Mouse (Mus musculus) thymus, adult 2 months (tissue): ENCODE data around the gene Cdkl3.

ENCODE experiments used
- CTCF ChIP-seq: fragments of 200-500 bp; IDR thresholded peaks from 2 replicates; pipeline ENCODE4 v1.5.1; 2012; ENCODE audit warnings: mild to moderate bottlenecking, control low read depth, low read length, moderate library complexity, borderline replicate concordance; ENCODE audit not compliant: control insufficient read depth, poor library complexity, insufficient read depth; ENCODE audit errors: extremely low read depth
- POLR2A ChIP-seq: fragments of 200-500 bp; IDR thresholded peaks from 2 replicates; pipeline ENCODE4 v1.6.1; 2012; ENCODE audit warnings: mild to moderate bottlenecking, low read length, control low read depth, moderate library complexity; ENCODE audit not compliant: control insufficient read depth, poor library complexity, insufficient read depth; ENCODE audit errors: extremely low read depth

GRCm38 (mm10) chr11:52089291-52089690, 85.3 kb downstream of the Cdkl3 start:
- TF ChIP-seq CTCF: no peak
- no peak for TF ChIP-seq POLR2A
